Comparison of ENCODE assay signal across 26 mouse cellular contexts in genomic region chr17:34102831-34103230, GRCm38 (mm10). TPM values are rescaled to one million over a fixed set of nuclear protein-coding genes. Genes with fewer than 3 reads are reported as not detected.
DNase-seq lines count a peak whose midpoint lies in the region; ATAC-seq and TF ChIP-seq lines count a peak whose summit lies in the region.
"Had no signal": no experiment of that assay in that cellular context is flagged by ENCODE, and none has a peak within 500 bp of the region (broad histone marks: within the 10 kb centered on the region; RNA-seq: fewer than 3 reads in every experiment).

No protein-coding gene starts in this region.

- peaks cover 16% of the 10 kb centered on the region for H3K4me1 ChIP-seq in thymus, adult 2 months (replicated peaks; ENCODE audit: control insufficient read depth, insufficient read depth, low read length)

- peak overlapping the region; percentile 30 for H3K4me2 ChIP-seq in myocyte (ENCODE audit: low read depth)
- H3K4me2 ChIP-seq: embryonic facial prominence, embryonic 13.5 days; lung, embryonic 14.5 days; midbrain, embryonic 13.5 days; neural tube, embryonic 15.5 days had no signal

- no peak overlapping the region for H3K4me3 ChIP-seq in thymus, adult 2 months (ENCODE audit: control insufficient read depth, insufficient read depth, low read length)
- H3K4me3 ChIP-seq in myocyte, result no peak overlapping the region
- H3K4me3 ChIP-seq: embryonic facial prominence, embryonic 13.5 days; heart, embryonic 10.5 days; hindbrain, embryonic 10.5 days; left cerebral cortex, adult 2 months; midbrain, embryonic 13.5 days; neural tube, embryonic 15.5 days had no signal

- no peak for TF ChIP-seq CTCF in thymus, adult 2 months (IDR thresholded peaks at IDR 0.05; ENCODE audit: borderline replicate concordance, control insufficient read depth, extremely low read depth, insufficient read depth, low read length, poor library complexity)

- ATAC-seq in activated CD4-positive, CD25-positive, alpha-beta regulatory T cell, adult 4 months, result peak; percentile 64
- ATAC-seq: forebrain, embryonic 14.5 days; midbrain, embryonic 13.5 days had no signal

- no peak for TF ChIP-seq POLR2A in thymus, adult 2 months (IDR thresholded peaks at IDR 0.05; ENCODE audit: control insufficient read depth, extremely low read depth, insufficient read depth, low read length, poor library complexity)
- no peak for TF ChIP-seq POLR2A in myocyte (IDR thresholded peaks at IDR 0.05; ENCODE audit: insufficient read length, low read depth)

- no peak overlapping the region for H3ac ChIP-seq in myocyte (ENCODE audit: control insufficient read depth, insufficient read length)

- no peaks in the 10 kb centered on the region for H3K27me3 ChIP-seq in thymus, adult 2 months (ENCODE audit: control insufficient read depth, insufficient read depth, low read length)
- H3K27me3 ChIP-seq in myocyte (ENCODE audit: control insufficient read depth, insufficient read depth, insufficient read length), result no peaks in the 10 kb centered on the region
- H3K27me3 ChIP-seq: embryonic facial prominence, embryonic 13.5 days; neural tube, embryonic 15.5 days had no signal

- H3K27ac ChIP-seq in thymus, adult 2 months (ENCODE audit: control insufficient read depth, insufficient read depth, low read length), result peak overlapping the region; percentile 62
- H3K27ac ChIP-seq: embryonic facial prominence, embryonic 13.5 days; heart, embryonic 10.5 days; hindbrain, embryonic 10.5 days; left cerebral cortex, adult 2 months; midbrain, embryonic 13.5 days; neural tube, embryonic 15.5 days had no signal

- 3% methylated on average over 6 of the region's 6 CpGs for WGBS in thymus, adult 2 months

- no peak for DNase-seq in thymus, adult 2 months
- DNase-seq in thymus, postnatal 25 days, result no peak
- DNase-seq in cerebellum, adult 18-20 months, result no peak
- DNase-seq in frontal cortex, adult 2 months (ENCODE audit: extremely low spot score in 1 of 2, low spot score in 1 of 2), result no peak
- DNase-seq in gastrocnemius, adult 18-20 months (ENCODE audit: low spot score), result no peak
- DNase-seq: adrenal gland, postnatal 10 days; cerebellum, postnatal 14 days; kidney, adult 9 months; kidney, postnatal 36 days; left cerebral cortex, postnatal 4 days; liver; lung, embryonic 14.5 days; retina, postnatal 1 day; right cerebral cortex, postnatal 4 days; thymus, postnatal 4 days had no signal

- H3K36me3 ChIP-seq in thymus, adult 2 months (ENCODE audit: control insufficient read depth, insufficient read depth, low read length), result no peaks in the 10 kb centered on the region
- no peaks in the 10 kb centered on the region for H3K36me3 ChIP-seq in myocyte (ENCODE audit: control insufficient read depth, insufficient read depth)
- H3K36me3 ChIP-seq: embryonic facial prominence, embryonic 13.5 days; heart, embryonic 10.5 days; hindbrain, embryonic 10.5 days; midbrain, embryonic 13.5 days; neural tube, embryonic 15.5 days had no signal

- no peaks in the 10 kb centered on the region for H3K79me2 ChIP-seq in myocyte (ENCODE audit: control insufficient read depth, insufficient read depth)

TF ChIP-seq in myocyte, 11 proteins besides CTCF, POLR2A, EP300 and RAD21:
- TF ChIP-seq USF1 (IDR thresholded peaks at IDR 0.05; ENCODE audit: low read depth) (no peak), TCF3 (IDR thresholded peaks at IDR 0.05; ENCODE audit: insufficient read length, low read depth) (no peak), CEBPB (IDR thresholded peaks at IDR 0.05; ENCODE audit: insufficient read depth, poor library complexity, severe bottlenecking) (no peak), REST (IDR thresholded peaks at IDR 0.05; ENCODE audit: insufficient read depth, insufficient read length) (no peak), MYOG (IDR thresholded peaks at IDR 0.05; ENCODE audit: control insufficient read depth in 1 of 3, insufficient read depth in 1 of 3, insufficient read length in 2 of 3, low read depth in 2 of 3) (no peak), SRF (IDR thresholded peaks at IDR 0.05; ENCODE audit: control insufficient read depth, insufficient read length, low read depth) (no peak), E2F4 (IDR thresholded peaks at IDR 0.05; ENCODE audit: insufficient read depth) (no peak), MAX (IDR thresholded peaks at IDR 0.05; ENCODE audit: low read depth) (no peak), POLR2AphosphoS2 (IDR thresholded peaks at IDR 0.05; ENCODE audit: insufficient read length, low read depth) (no peak), TCF12 (IDR thresholded peaks at IDR 0.05; ENCODE audit: insufficient read depth, poor library complexity, severe bottlenecking) (no peak)
TF ChIP-seq in myocyte: peak in this region for 0.

RNA-seq across cellular contexts. Expression of gene H2-Oa, which starts 10.7 kb away (rescaled TPM):
- 122 and 154 TPM in 2 replicates for polyA plus RNA-seq in thymus, adult 2 months (2012; rRNA removed)
- 10 to 100 TPM; 42.9 to 45.4 TPM for polyA plus RNA-seq in activated CD4-positive, CD25-positive, alpha-beta regulatory T cell, adult 4 months (2017; shearing (Covaris generic))
- polyA plus RNA-seq in myocyte (2012; fragmentation: generic; extraction: Trizol), result 0.07 TPM
- 1.1 and 1.2 TPM in 2 replicates for polyA plus RNA-seq in frontal cortex, adult 2 months (2012; rRNA removed)
- total RNA-seq in gastrocnemius, adult 18-20 months (2021), result not detected
- total RNA-seq: gastrocnemius, postnatal 4 days; left cerebral cortex, postnatal 4 days had no signal
- polyA plus RNA-seq: heart, postnatal 0 days; midbrain, embryonic 13.5 days had no signal

RNA-seq across cellular contexts. Expression of gene H2-DMa, which starts 16.5 kb away (rescaled TPM):
- polyA plus RNA-seq in thymus, adult 2 months (2012; rRNA removed), result 141 and 177 TPM in 2 replicates
- 100 to 1,000 TPM; 152 to 211 TPM for polyA plus RNA-seq in activated CD4-positive, CD25-positive, alpha-beta regulatory T cell, adult 4 months (2017; shearing (Covaris generic))
- 7.2 TPM for polyA plus RNA-seq in myocyte (2012; fragmentation: generic; extraction: Trizol)
- polyA plus RNA-seq in frontal cortex, adult 2 months (2012; rRNA removed), result 26.3 and 26.8 TPM in 2 replicates
- total RNA-seq in gastrocnemius, adult 18-20 months (2021), result 1 to 10 TPM; 2.6 to 3.2 TPM

RNA-seq across cellular contexts. Expression of gene Brd2, which starts 19.6 kb away (rescaled TPM):
- 236 and 257 TPM in 2 replicates for polyA plus RNA-seq in thymus, adult 2 months (2012; rRNA removed)
- polyA plus RNA-seq in activated CD4-positive, CD25-positive, alpha-beta regulatory T cell, adult 4 months (2017; shearing (Covaris generic)), result 100 to 1,000 TPM in 1 of 2 experiments, 10 to 100 TPM in 1; 99.8 to 116 TPM
- polyA plus RNA-seq in myocyte (2012; fragmentation: generic; extraction: Trizol), result 90.1 TPM
- 167 and 194 TPM in 2 replicates for polyA plus RNA-seq in frontal cortex, adult 2 months (2012; rRNA removed)
- total RNA-seq in gastrocnemius, adult 18-20 months (2021), result 10 to 100 TPM; 71.6 to 77.3 TPM

RNA-seq across cellular contexts. Expression of gene H2-DMb2, which starts 40.3 kb away (rescaled TPM):
- polyA plus RNA-seq in thymus, adult 2 months (2012; rRNA removed), result 119 and 123 TPM in 2 replicates
- 10 to 100 TPM in 1 of 2 experiments, 1 to 10 TPM in 1; 4.8 to 19.7 TPM for polyA plus RNA-seq in activated CD4-positive, CD25-positive, alpha-beta regulatory T cell, adult 4 months (2017; shearing (Covaris generic))
- polyA plus RNA-seq in myocyte (2012; fragmentation: generic; extraction: Trizol), result not detected
- 0.99 and 1.1 TPM in 2 replicates for polyA plus RNA-seq in frontal cortex, adult 2 months (2012; rRNA removed)
- under 1 TPM; 0.17 to 0.53 TPM for total RNA-seq in gastrocnemius, adult 18-20 months (2021)

RNA-seq across cellular contexts. Expression of gene H2-DMb1, which starts 50.0 kb away (rescaled TPM):
- 130 and 197 TPM in 2 replicates for polyA plus RNA-seq in thymus, adult 2 months (2012; rRNA removed)
- 1 to 10 TPM; 1.9 to 3.7 TPM for polyA plus RNA-seq in activated CD4-positive, CD25-positive, alpha-beta regulatory T cell, adult 4 months (2017; shearing (Covaris generic))
- polyA plus RNA-seq in myocyte (2012; fragmentation: generic; extraction: Trizol), result not detected
- 3.1 and 3.5 TPM in 2 replicates for polyA plus RNA-seq in frontal cortex, adult 2 months (2012; rRNA removed)
- total RNA-seq in gastrocnemius, adult 18-20 months (2021), result under 1 TPM; 0.16 to 0.78 TPM

Comparison
In these comparisons a context has a peak if more than half of its experiments do, and no peak if none do; other contexts are left out.
1. RNA of gene H2-Oa, which starts 10.7 kb away (polyA plus RNA-seq): 122 to 154 TPM in thymus, adult 2 months and 42.9 to 45.4 TPM in activated CD4-positive, CD25-positive, alpha-beta regulatory T cell, adult 4 months; 1.1 to 1.2 TPM in frontal cortex, adult 2 months and 0.07 TPM in myocyte (single experiment); every median in the first group is over 10 times any median in the second.